Mouse (Mus musculus) liver, adult 2 months (tissue): ENCODE measurements around the gene Olfr625-ps1. TPM values are rescaled to one million over a fixed set of nuclear protein-coding genes. Genes with fewer than 3 reads are reported as not detected.
A peak's percentile ranks its signal among the peaks of the same experiment; 100 is the strongest.

Experiments
- DNase-seq: peaks from one replicate; pipeline ENCODE4 v3.0.0-alpha.2; 2011; ENCODE audit warnings: low read depth, low spot score; ENCODE audit errors: extremely low read depth
- H3K27ac ChIP-seq: fragments of 200-500 bp; replicated peaks from 2 replicates; pipeline ENCODE4 v1.5.1; 2012; ENCODE audit warnings: low read depth, mild to moderate bottlenecking, control low read depth, inconsistent platforms, low read length; ENCODE audit not compliant: insufficient read depth
- H3K27me3 ChIP-seq: fragments of 200-500 bp; 2 replicates; pipeline ENCODE4 v1.6.1; 2012; ENCODE audit warnings: mild to moderate bottlenecking, moderate library complexity, low read length, inconsistent platforms; ENCODE audit not compliant: control insufficient read depth, insufficient read depth
- H3K36me3 ChIP-seq: fragments of 200-500 bp; 2 replicates; pipeline ENCODE4 v1.6.1; 2012; ENCODE audit warnings: low read length, inconsistent platforms; ENCODE audit not compliant: control insufficient read depth, insufficient read depth
- H3K4me1 ChIP-seq: fragments of 200-500 bp; 2 replicates; pipeline ENCODE4 v1.6.1; 2011; ENCODE audit warnings: low read length; ENCODE audit not compliant: control insufficient read depth, insufficient read depth
- H3K4me3 ChIP-seq: fragments of 200-500 bp; 2 replicates; pipeline ENCODE4 v1.5.1; 2011; ENCODE audit warnings: low read depth, mild to moderate bottlenecking, control low read depth, low read length, moderate library complexity; ENCODE audit not compliant: insufficient read depth
- H3K79me2 ChIP-seq: fragments of 200-500 bp; 2 replicates; pipeline ENCODE4 v1.6.1; 2012; ENCODE audit warnings: inconsistent platforms, mild to moderate bottlenecking, low read length, moderate library complexity; ENCODE audit not compliant: control insufficient read depth, insufficient read depth
- H3K9ac ChIP-seq: fragments of 200-500 bp; 2 replicates; pipeline ENCODE4 v1.6.1; 2012; ENCODE audit warnings: low read depth, mild to moderate bottlenecking, control low read depth, inconsistent platforms, low read length
- CTCF ChIP-seq: fragments of 200-500 bp; IDR thresholded peaks from 2 replicates; pipeline ENCODE4 v1.5.1; 2011; ENCODE audit warnings: low read depth, low read length, control low read depth
- POLR2A ChIP-seq: fragments of 200-500 bp; IDR thresholded peaks from 2 replicates; pipeline ENCODE4 v1.6.1; 2011; ENCODE audit warnings: low read length, control low read depth; ENCODE audit not compliant: insufficient read depth; ENCODE audit errors: extremely low read depth
- WGBS: fragments of 180-500 bp; shearing (Covaris S2); methylation state at CpG from one replicate; pipeline ENCODE4 v1.1.7; 2018; 5-methylcytosine and 5-hydroxymethylcytosine counted together
- polyA plus RNA-seq: library from polyadenylated mRNA; depleted of rRNA; stranded (reverse); fragments of >200 nt; gene quantifications from 2 replicates; pipeline ENCODE4 v1.2.3, GENCODE M21; 2012; rRNA removed
- total RNA-seq: library from RNA; depleted of rRNA; stranded (reverse); fragments of >200 nt; gene quantifications from 2 replicates; pipeline ENCODE4 v1.2.3, GENCODE M21; 2014; rRNA removed

Olfr625-ps1 gene
- total RNA-seq (not detected in 2 replicates), polyA plus RNA-seq (not detected in 2 replicates)

DNA sequence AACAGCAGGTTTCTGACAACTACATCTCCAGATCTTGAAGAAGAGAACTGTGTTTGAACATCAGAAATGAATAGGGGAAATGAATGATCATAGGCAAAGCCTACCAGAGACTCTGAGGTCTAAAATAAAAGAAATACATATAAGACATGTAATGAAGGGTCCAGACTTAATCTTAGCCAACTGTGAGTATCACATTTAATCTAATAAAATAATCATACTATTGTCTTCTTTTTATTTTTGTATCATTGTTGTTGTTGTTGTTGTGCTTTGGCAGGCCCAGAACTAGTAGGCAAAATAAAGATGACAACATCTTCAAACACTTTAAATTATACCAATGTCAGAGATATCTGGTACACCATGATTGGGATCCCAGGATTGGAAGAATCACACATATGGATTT is at the start of gene Olfr625-ps1:
Gene Olfr625-ps1, plus strand, starts transcription at position 301 of the 400 bp plus-strand sequence.
- no peaks in the 10 kb centered on the region for H3K27me3 ChIP-seq
- no peaks in the 10 kb centered on the region for H3K36me3 ChIP-seq
- H3K27ac ChIP-seq: no peak within 1 kb of the TSS
- H3K4me3 ChIP-seq: no peak within 1 kb of the TSS
- no peaks in the 10 kb centered on the region for H3K79me2 ChIP-seq
- no peak within 1 kb of the TSS for H3K9ac ChIP-seq
- no peaks in the 10 kb centered on the region for H3K4me1 ChIP-seq
- DNase-seq: no peak
- TF ChIP-seq POLR2A (no peak), CTCF (no peak)

GRCm38 (mm10) chr7:103636795-103637194 is 45.7 kb upstream of the Olfr625-ps1 start:
- peak; percentile 41 for DNase-seq
- H3K36me3 ChIP-seq: no peaks in the 10 kb centered on the region
- no peak for TF ChIP-seq CTCF
- TF ChIP-seq POLR2A: no peak

GRCm38 (mm10) chr7:103642602-103643001 is 39.9 kb upstream of the Olfr625-ps1 start, which contains the start of gene Olfr622:
Olfr622 (minus strand) TSS chr7:103642702.
- Histone ChIP-seq H3K27ac (no peak within 1 kb of the TSS), H3K9ac (no peak within 1 kb of the TSS), H3K27me3 (no peaks in the 10 kb centered on the region), H3K4me1 (no peaks in the 10 kb centered on the region), H3K79me2 (no peaks in the 10 kb centered on the region), H3K4me3 (no peak within 1 kb of the TSS), H3K36me3 (no peaks in the 10 kb centered on the region)
- no peak for DNase-seq
- TF ChIP-seq CTCF (no peak), POLR2A (no peak)
- 68% methylated on average over 1 of the region's 1 CpGs for WGBS

More at GRCm38 (mm10) chr7:103636795-103637194, 45.7 kb upstream of the Olfr625-ps1 start:
- Histone ChIP-seq H3K9ac (no peak overlapping the region), H3K27ac (no peak overlapping the region), H3K27me3 (no peaks in the 10 kb centered on the region), H3K79me2 (no peaks in the 10 kb centered on the region), H3K4me1 (no peaks in the 10 kb centered on the region), H3K4me3 (no peak overlapping the region)

DNA sequence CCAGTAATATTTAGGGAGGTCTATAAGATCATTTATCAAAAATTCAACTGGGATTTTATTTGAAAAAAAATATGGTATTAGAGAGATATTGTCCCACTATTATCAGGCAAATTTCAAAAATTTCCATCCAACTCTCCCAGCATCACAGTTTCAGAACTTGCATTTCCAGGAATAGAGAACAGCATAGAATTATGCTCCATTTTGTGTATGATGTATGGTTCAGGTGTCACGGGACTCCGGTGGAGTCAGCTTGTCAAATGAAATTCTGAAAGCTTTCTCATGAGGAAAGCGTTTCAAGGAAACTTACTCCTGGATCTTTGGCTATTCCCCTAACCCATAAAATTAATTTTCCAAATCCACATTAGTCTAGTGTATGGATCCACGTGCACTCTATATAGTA is 38.5 kb upstream of the Olfr625-ps1 start:
- H3K27ac ChIP-seq: no peak overlapping the region
- H3K9ac ChIP-seq: no peak overlapping the region
- 72% methylated on average over 4 of the region's 4 CpGs for WGBS
- no peaks in the 10 kb centered on the region for H3K79me2 ChIP-seq
- no peak overlapping the region for H3K4me3 ChIP-seq
- no peak for DNase-seq
- H3K4me1 ChIP-seq: no peaks in the 10 kb centered on the region
- no peaks in the 10 kb centered on the region for H3K27me3 ChIP-seq
- no peaks in the 10 kb centered on the region for H3K36me3 ChIP-seq
- no peak for TF ChIP-seq CTCF
- TF ChIP-seq POLR2A: no peak

DNA sequence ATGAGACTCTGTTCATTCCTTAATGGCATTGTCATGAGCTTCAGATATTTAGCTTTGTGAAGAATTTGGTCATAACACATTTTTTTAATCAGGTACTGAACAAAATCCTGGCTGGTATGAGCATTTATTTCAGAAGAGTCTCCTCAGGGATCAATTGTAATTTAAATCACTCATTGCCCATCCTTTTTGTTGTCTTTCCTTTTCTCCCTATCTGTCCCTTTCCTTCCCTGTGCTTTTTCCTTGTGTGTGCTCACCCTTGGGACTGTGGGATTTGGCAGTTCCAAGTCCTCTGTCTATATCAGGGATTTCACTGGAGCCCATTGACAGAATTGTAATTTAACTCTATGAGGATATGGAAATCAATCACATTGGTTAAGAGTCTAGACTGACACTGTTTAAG is 18.9 kb upstream of the Olfr625-ps1 start, which contains the start of gene Olfr623:
Gene Olfr623, minus strand, starts transcription at position 101 of the 400 bp plus-strand sequence.
- H3K4me1 ChIP-seq: no peaks in the 10 kb centered on the region
- H3K36me3 ChIP-seq: no peaks in the 10 kb centered on the region
- TF ChIP-seq POLR2A (no peak), CTCF (no peak)
- no peaks in the 10 kb centered on the region for H3K27me3 ChIP-seq
- H3K9ac ChIP-seq: no peak within 1 kb of the TSS
- no peak within 1 kb of the TSS for H3K4me3 ChIP-seq
- no peak within 1 kb of the TSS for H3K27ac ChIP-seq
- no peak for DNase-seq
- H3K79me2 ChIP-seq: no peaks in the 10 kb centered on the region

GRCm38 (mm10) chr7:103671091-103671490 is 11.4 kb upstream of the Olfr625-ps1 start, which contains the start of gene Olfr624:
Olfr624 (minus strand) TSS chr7:103671191.
- no peaks in the 10 kb centered on the region for H3K27me3 ChIP-seq
- H3K4me1 ChIP-seq: no peaks in the 10 kb centered on the region
- H3K27ac ChIP-seq: no peak within 1 kb of the TSS
- no peak within 1 kb of the TSS for H3K4me3 ChIP-seq
- WGBS: 84% methylated on average over 2 of the region's 2 CpGs
- H3K36me3 ChIP-seq: no peaks in the 10 kb centered on the region
- H3K79me2 ChIP-seq: no peaks in the 10 kb centered on the region
- H3K9ac ChIP-seq: no peak within 1 kb of the TSS
- no peak for DNase-seq
- TF ChIP-seq POLR2A (no peak), CTCF (no peak)
